Mouse (Mus musculus) adrenal gland, postnatal 36 days (tissue): ENCODE measurements around the gene Raet1e. TPM values are rescaled to one million over a fixed set of nuclear protein-coding genes. Genes with fewer than 3 reads are reported as not detected.
"Not testable (repeated sequence)": the region's sequence is repeated elsewhere in the genome, so short reads cannot be mapped to it uniquely, and the experiment has no call there.

Source experiments
- DNase-seq, 2 experiments: peaks; one replicate each; pipeline ENCODE4 v3.0.0; 2021; ENCODE audit warnings: mixed read lengths in 1 of 2
- total RNA-seq, 2 experiments: library from RNA; stranded (reverse); gene quantifications; 2 replicates each; pipeline ENCODE4 v1.2.3; 2021

The Raet1e gene
- total RNA-seq, 2 experiments from 2014 or later, result 0.46 to 1.9 TPM

- DNase-seq, result no peak
Measured at GRCm38 (mm10) chr10:22274445-22275057, 116.2 kb downstream of the Raet1e start.

DNA sequence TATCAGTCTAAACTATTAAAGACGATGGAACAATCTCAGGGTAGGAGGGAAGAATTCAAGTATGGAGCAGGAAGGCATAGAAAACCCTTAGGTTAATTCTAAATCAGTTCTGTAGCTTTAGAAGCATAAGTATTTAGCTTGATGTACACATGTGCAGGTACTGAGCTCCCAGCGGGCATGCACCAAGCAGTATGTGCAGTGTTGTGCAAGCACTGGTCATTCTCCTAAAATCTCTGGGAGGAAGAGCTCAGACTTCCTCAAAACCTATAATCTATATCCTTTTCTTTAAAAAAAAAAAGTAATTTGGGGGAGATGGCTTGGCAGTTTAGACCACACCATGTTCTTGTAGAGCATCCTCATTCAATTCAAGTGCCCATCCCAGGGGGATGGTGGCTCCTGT, 120.1 kb downstream of the Raet1e start:
- not testable (repeated sequence) for DNase-seq

- DNase-seq, result no peak
Measured at GRCm38 (mm10) chr10:22282816-22283215, 124.4 kb downstream of the Raet1e start.

GRCm38 (mm10) chr10:22295676-22296075, 137.3 kb downstream of the Raet1e start:
- DNase-seq, result no peak

- no peak for DNase-seq
Measured at GRCm38 (mm10) chr10:22297033-22297762, 138.8 kb downstream of the Raet1e start.

DNA sequence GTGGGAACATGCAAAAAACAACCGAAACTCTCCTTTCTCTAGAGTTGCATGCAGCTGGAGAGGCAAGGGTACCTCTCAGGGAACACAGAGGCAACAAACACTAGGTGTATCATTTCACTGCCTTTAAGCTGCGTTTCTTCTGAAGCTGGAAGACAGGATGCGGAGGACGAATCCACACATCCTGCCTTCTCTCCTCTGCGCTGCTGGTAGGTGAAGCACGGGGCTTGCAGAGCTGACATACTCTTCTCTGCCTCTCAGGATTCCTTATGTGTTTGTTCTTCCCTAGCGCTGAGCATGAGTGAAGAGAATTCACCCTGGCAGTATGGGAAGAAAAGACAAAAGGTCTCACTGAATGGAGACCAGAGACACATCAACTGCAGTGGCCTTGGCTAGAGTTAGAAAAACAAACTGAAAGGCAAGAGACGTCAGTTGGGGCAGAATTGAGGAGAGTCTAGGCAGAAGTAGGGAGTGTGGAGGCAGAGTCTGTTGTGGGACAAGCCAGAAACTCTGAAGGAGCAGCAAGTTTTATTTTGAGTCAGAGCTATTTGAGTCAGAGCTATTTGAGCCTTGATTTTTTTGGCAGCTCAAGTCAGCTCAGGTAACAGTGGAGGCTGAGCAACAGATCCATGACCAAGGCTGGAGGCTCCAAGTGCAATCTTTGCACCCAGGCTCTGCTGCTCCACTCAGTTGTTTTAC, 139.5 kb downstream of the Raet1e start:
- no peak for DNase-seq

DNA sequence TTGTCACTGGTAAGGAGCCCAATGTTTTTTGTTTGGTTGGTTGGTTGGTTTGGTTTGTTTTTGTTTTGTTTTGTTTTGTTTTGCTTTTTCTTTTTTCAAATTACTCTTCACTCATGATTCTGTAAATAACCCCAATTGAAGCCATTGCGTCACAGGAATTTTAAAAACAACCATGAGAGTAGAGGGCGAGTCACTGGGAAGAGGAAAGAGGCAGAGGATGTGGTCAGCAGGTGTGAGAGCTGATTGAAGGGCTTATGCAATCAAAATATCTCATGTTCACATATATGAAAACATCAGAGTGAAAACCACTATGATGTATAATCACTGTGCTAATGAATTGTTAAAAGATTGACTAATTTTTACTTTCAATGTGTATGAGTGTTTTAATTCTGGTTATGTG, 141.0 kb downstream of the Raet1e start:
- no peak for DNase-seq

GRCm38 (mm10) chr10:22301641-22302040, 143.3 kb downstream of the Raet1e start:
- no peak for DNase-seq

DNA sequence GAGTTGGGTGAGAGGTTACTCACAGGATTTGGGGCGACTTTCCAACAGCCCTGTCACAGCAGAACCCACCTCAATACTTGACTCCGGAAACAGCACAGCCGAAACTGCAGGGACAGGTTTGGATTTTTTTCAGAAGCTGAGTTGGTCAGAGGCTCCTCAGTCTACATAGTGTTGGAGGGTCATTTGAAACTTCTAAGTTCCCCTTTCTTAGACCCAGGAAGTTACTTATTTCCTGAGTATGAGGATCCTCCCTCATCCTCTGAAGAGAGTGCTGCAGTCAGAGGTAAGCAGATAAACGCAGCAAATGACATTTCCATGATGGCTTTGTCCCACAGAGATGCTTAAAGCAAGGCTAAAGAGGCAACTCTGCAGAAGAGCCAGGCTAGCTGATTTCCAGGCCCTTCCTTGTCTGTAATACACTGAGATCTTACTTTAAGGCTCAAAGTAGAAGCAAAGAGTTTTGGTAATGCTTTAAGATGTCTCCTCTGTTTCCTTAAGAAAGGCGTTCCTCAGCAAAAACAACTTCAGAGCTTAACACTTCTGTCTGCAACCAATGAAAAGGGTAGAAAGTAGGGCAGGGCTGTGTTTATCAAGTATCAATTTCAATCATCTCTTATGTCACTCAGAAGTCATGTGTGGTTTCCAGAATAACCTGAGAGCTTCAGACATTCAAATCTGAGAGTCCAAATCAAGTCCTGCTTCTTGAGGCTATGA, 144.1 kb downstream of the Raet1e start:
- DNase-seq, result no peak

- DNase-seq, result no peak
Measured at GRCm38 (mm10) chr10:22303736-22304135, 145.4 kb downstream of the Raet1e start.

GRCm38 (mm10) chr10:22305801-22306200, 147.4 kb downstream of the Raet1e start:
- no peak for DNase-seq

DNA sequence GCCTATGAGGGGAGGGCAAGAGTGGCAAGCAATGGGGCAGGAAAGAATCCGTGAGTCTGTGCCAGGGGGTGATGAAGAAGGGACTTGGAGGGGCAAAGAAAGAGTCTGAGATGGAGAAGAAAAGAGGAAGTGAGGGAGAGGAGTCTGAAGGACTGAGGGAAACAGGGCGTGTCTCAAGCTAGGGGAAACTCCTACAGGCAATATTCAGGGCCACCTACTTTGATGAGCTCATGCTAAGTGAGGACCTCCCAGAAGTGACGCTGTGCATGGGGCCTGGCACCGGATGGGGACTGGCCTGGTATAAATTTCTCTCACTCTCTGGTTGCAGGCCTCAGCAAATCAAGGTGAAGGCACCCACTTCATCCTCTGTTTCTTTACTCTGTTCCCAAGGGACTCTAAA, 148.1 kb downstream of the Raet1e start:
- no peak for DNase-seq

GRCm38 (mm10) chr10:22308221-22308620, 149.9 kb downstream of the Raet1e start:
- no peak for DNase-seq

GRCm38 (mm10) chr10:22322858-22323257, 164.5 kb downstream of the Raet1e start:
- DNase-seq, result no peak

GRCm38 (mm10) chr10:22345721-22346120, 187.4 kb downstream of the Raet1e start:
- not testable (repeated sequence) for DNase-seq

DNA sequence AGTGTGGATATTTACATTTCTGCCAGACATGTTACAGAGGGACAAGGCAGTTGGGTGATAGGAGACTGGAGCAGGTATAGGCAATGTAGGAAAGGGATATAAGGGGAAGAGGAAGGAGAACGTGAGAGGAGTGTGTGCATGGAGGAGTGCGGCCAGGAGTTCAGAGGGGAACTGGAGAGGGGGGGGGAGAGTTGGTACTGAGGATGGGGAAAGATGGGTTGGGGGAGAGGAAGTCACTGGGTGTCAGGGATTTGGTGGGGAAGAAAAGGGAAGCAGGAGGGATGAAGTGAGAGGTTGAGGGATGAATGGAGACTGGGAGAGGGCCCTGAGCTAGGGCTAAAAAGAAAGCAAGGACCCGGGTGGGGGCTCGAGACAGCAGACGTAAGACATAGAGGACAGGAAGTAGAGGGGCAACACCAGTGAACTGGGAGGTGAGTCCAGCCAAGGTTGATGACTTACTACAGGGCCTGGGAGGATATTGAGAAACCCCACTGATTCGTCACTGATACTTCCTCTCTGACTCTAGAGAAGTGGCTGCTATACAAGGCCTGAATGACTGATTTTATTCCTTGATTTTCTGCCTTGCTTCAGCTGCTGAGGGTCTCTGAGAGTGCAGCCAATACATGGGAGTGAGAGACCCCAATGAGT, 195.3 kb downstream of the Raet1e start:
- DNase-seq, result not testable (repeated sequence)

DNA sequence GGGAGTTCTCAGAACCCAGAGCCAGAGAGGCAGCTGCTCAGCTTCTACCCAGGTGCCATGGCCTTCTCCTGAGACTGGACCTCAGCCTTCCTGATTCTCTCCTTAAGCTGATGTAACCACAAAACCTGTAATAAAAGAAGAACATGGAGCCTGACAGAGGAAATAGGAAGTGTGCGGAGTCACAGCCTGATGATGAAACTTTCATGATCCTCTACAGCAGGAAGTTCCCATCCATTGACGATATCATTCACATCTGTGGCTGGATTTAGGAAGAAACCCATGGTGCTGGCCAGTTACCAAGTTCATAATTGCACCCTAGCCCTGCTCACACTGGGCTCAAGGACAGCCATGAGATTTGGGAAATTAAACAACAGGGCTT, 195.8 kb downstream of the Raet1e start:
- DNase-seq, result not testable (repeated sequence)

DNA sequence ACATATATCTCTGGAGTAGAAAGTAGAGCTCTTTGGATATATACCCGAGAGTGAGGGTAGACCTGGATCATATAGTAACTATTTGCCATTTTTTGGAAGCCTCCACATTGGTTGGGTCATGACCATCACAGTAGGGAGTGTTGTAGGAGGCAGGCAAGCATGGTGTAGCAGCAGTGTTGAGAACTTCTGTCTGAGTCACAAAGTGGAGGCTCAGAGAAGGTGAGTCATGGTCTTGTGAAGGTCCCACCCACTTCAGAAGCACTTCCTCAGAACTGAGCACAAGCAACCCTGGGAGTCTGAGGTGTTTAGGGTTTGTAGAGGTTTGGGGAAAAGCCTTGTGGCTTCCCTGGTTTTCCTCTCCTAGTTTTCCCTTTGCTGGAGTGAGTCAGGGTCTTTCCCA, 199.0 kb downstream of the Raet1e start:
- not testable (repeated sequence) for DNase-seq

DNA sequence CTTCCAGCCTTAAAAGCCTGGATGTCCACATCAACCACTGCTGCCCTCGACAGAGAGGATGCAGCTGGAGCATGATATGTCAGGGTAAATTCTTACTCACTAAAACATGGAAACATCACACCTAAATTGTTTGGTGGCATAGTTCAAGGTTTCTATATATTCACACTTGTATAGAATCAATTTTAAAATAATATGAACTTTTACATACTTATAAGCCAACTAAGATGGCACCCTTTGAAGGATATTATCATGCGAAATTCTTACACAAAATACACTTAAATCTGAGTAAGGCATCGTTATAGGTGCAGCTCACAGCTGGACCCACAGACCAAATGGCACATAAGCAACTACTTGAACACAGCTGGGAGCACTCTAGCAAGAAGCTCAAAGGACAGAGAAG, 201.9 kb downstream of the Raet1e start, which contains the start of gene Raet1d:
Raet1d (plus strand) TSS at position 301 of the 400 bp plus-strand sequence.
- not testable (repeated sequence) for DNase-seq

- DNase-seq, result not testable (repeated sequence)
Measured at GRCm38 (mm10) chr10:22360957-22361356, 202.6 kb downstream of the Raet1e start.

DNA sequence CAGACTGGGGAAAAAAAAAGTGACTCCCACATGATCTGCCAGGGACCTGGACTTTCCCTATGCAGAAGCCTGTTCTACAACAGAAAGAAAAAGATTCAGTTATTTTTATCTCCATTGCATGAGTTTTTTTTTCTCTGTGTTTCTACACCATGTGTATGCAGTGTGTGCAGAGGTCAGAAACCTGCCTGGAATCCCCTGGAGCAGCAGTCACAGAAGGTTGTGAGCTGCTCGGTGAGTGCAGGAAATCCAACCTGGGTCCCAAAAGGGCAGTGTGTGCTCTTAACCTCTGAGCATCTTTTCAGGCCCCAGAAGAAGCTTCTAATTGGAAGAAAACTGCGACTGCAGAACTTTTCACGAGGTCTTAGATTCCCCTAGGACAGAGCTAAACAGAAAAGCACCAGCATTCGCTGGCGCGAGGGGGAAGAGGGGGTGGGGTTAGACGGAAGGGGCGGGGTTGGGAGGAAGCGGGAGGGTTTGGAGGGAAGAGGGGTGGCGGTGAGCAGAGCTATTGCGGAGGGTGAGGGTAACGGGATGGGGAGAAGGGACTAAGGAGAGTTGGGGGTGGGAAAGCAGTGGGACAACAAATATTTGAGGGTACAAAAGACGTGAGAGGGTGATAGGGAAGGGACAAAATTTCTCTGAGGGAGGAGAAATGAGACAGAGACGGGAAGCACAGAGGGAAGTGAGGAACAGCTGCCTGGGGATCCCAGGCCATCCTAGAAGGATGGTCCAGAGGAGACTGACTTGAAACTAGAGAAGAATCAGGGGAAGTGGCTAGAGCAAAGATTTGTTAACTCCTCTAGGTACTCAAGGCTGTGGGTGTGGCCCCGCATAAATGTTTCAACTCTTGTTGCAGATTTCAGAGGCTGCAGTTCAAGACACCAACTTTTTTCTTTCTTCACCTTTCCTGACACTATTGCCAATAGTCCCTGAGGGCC, 203.3 kb downstream of the Raet1e start:
- peak; percentile 2 to 5 for DNase-seq
